Mouse (Mus musculus): ENCODE data around the gene Pus3.

DNA sequence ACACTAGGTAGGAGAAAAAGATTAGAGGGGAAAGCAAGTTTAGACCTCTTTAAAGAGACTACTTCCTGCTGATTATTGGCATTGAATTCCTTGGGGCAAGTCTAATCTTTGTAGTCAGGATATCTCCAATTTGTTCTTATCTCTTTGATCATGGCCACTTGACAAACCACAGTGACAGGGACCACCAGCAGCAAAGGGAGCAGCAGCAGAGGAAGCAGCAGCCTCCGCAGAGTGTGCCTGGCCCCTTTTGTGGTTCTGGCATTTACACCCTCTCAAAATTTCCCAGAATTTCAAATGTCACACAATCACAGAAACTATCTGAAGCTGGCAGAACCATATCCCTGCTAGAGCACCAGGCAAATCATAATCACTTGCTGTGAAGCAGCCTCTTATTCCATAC lies 29.3 kb downstream of the Pus3 start:
- TF ChIP-seq CTCF (IDR thresholded peaks at IDR 0.05; ENCODE audit: borderline replicate concordance, insufficient read depth, low read length), result no peak
- no peak for TF ChIP-seq POLR2A (IDR thresholded peaks at IDR 0.05; ENCODE audit: low read depth, low read length)
